ENCODE assay signal across 29 mouse cellular contexts in genomic region chr7:102312840-102313534, GRCm38 (mm10). TPM values are rescaled to one million over a fixed set of nuclear protein-coding genes. Genes with fewer than 3 reads are reported as not detected.
A peak's percentile ranks its signal among the peaks of the same experiment; 100 is the strongest.
DNase-seq lines count a peak whose midpoint lies in the region; ATAC-seq and TF ChIP-seq lines count a peak whose summit lies in the region.
"Had no signal": no experiment of that assay in that cellular context is flagged by ENCODE, and none has a peak within 500 bp of the region (broad histone marks: within the 10 kb centered on the region; RNA-seq: fewer than 3 reads in every experiment).

No protein-coding gene starts in this region.

- H3K9me3 ChIP-seq in lung, postnatal 0 days (ENCODE audit: low read length): no peaks in the 10 kb centered on the region
- no peaks in the 10 kb centered on the region for H3K9me3 ChIP-seq in intestine, embryonic 16.5 days (ENCODE audit: control insufficient read depth, low read length)
- H3K9me3 ChIP-seq in forebrain, embryonic 11.5 days (ENCODE audit: control insufficient read depth, low read length): no peaks in the 10 kb centered on the region
- H3K9me3 ChIP-seq in forebrain, embryonic 10.5 days: no peaks in the 10 kb centered on the region
- H3K9me3 ChIP-seq: embryonic facial prominence, embryonic 12.5 days; G1E; hindbrain, embryonic 13.5 days; limb, embryonic 10.5 days; midbrain, embryonic 12.5 days had no signal

- H3K4me2 ChIP-seq in lung, postnatal 0 days (replicated peaks; ENCODE audit: low read depth, low read length): no peak overlapping the region
- H3K4me2 ChIP-seq in intestine, embryonic 16.5 days (ENCODE audit: low read depth, low read length): no peak overlapping the region
- H3K4me2 ChIP-seq in forebrain, embryonic 11.5 days (ENCODE audit: low read depth, low read length, severe bottlenecking): no peak overlapping the region
- H3K4me2 ChIP-seq: embryonic facial prominence, embryonic 12.5 days; hindbrain, embryonic 13.5 days; midbrain, embryonic 12.5 days had no signal

- H3K36me3 ChIP-seq in lung, postnatal 0 days (ENCODE audit: insufficient read depth, low read length): no peaks in the 10 kb centered on the region
- no peaks in the 10 kb centered on the region for H3K36me3 ChIP-seq in intestine, embryonic 16.5 days (ENCODE audit: control insufficient read depth, insufficient read depth, low read length)
- H3K36me3 ChIP-seq in forebrain, embryonic 11.5 days (ENCODE audit: control insufficient read depth, insufficient read depth, low read length): no peaks in the 10 kb centered on the region
- no peaks in the 10 kb centered on the region for H3K36me3 ChIP-seq in forebrain, embryonic 10.5 days (replicated peaks)
- H3K36me3 ChIP-seq: embryonic facial prominence, embryonic 12.5 days; hindbrain, embryonic 13.5 days; limb, embryonic 10.5 days; midbrain, embryonic 12.5 days had no signal

- TF ChIP-seq EP300 in lung, postnatal 0 days (IDR thresholded peaks at IDR 0.05): no peak

- H3K9ac ChIP-seq in lung, postnatal 0 days (replicated peaks; ENCODE audit: low read depth): no peak overlapping the region
- no peak overlapping the region for H3K9ac ChIP-seq in intestine, embryonic 16.5 days (ENCODE audit: low read depth, low read length)
- H3K9ac ChIP-seq in forebrain, embryonic 11.5 days (ENCODE audit: low read length): no peak overlapping the region
- H3K9ac ChIP-seq: embryonic facial prominence, embryonic 12.5 days; hindbrain, embryonic 13.5 days; midbrain, embryonic 12.5 days had no signal

- no peaks in the 10 kb centered on the region for H3K4me1 ChIP-seq in lung, postnatal 0 days (ENCODE audit: insufficient read depth, low read depth, low read length)
- H3K4me1 ChIP-seq in brown adipose tissue, adult 24 weeks (ENCODE audit: control insufficient read depth, insufficient read depth, insufficient read length, low read length): peaks cover 17% of the 10 kb centered on the region
- peaks cover 14% of the 10 kb centered on the region; the same call in 1 of the 2 replicates for H3K4me1 ChIP-seq in intestine, embryonic 16.5 days (ENCODE audit: control insufficient read depth, insufficient read depth, low read length)
- no peaks in the 10 kb centered on the region for H3K4me1 ChIP-seq in forebrain, embryonic 11.5 days (replicated peaks; ENCODE audit: control insufficient read depth, insufficient read depth, low read length)
- H3K4me1 ChIP-seq in forebrain, embryonic 10.5 days: peaks cover 6% of the 10 kb centered on the region; the same call in 1 of the 2 replicates
- H3K4me1 ChIP-seq: embryonic facial prominence, embryonic 12.5 days; hindbrain, embryonic 13.5 days; midbrain, embryonic 12.5 days had no signal

- WGBS in lung, postnatal 0 days: 66% methylated on average over 4 of the region's 4 CpGs
- WGBS in intestine, embryonic 16.5 days: 63% methylated on average over 4 of the region's 4 CpGs
- WGBS in forebrain, embryonic 11.5 days: 84% methylated on average over 4 of the region's 4 CpGs
- WGBS in forebrain, embryonic 10.5 days: 90% methylated on average over 4 of the region's 4 CpGs

- TF ChIP-seq CTCF in lung, postnatal 0 days (IDR thresholded peaks at IDR 0.05): no peak

- peak; percentile 49 for DNase-seq in lung, postnatal 0 days (ENCODE audit: low spot score)
- no peak for DNase-seq in lung, postnatal 10 days
- DNase-seq in forebrain, embryonic 11.5 days (ENCODE audit: low spot score): no peak
- DNase-seq in forebrain, embryonic 10.5 days (ENCODE audit: extremely low spot score, low spot score): no peak
- no peak for DNase-seq in urinary bladder, adult 2 months (ENCODE audit: low spot score)
- DNase-seq: adrenal gland, adult 8-10 months; B cell, adult 2 months; cerebellum, postnatal 10 days; gastrocnemius, postnatal 25 days; kidney, adult 8-10 months; kidney, postnatal 25 days; liver; retina, postnatal 1 day; right cerebral cortex, postnatal 25 days; spleen, adult 18-20 months; thymus, postnatal 36 days had no signal

- no peak overlapping the region for H3K27ac ChIP-seq in lung, postnatal 0 days (ENCODE audit: low read length)
- peak overlapping the region; percentile 30; the same call in 1 of the 2 replicates for H3K27ac ChIP-seq in brown adipose tissue, adult 24 weeks (replicated peaks; ENCODE audit: low read depth, low read length)
- H3K27ac ChIP-seq in intestine, embryonic 16.5 days (ENCODE audit: low read length): no peak overlapping the region
- no peak overlapping the region for H3K27ac ChIP-seq in forebrain, embryonic 11.5 days (ENCODE audit: low read depth, low read length)
- H3K27ac ChIP-seq in forebrain, embryonic 10.5 days: no peak overlapping the region
- H3K27ac ChIP-seq: embryonic facial prominence, embryonic 12.5 days; hindbrain, embryonic 13.5 days; layer of hippocampus, adult 2 months; limb, embryonic 10.5 days; macrophage; midbrain, embryonic 12.5 days had no signal

- no peak for ATAC-seq in lung, postnatal 0 days
- peak; percentile 72 for ATAC-seq in intestine, embryonic 16.5 days
- ATAC-seq in neutrophil, adult 5-6 weeks (ENCODE audit: extremely low read depth, insufficient number of reproducible peaks, low FRiP score, poor library complexity, severe bottlenecking): 0 out of 2 replicates have a peak, but pooled peaks have one; percentile 23
- ATAC-seq in forebrain, embryonic 11.5 days (replicated peaks; ENCODE audit: low FRiP score): no peak
- ATAC-seq: forebrain, embryonic 16.5 days had no signal

- H3K27me3 ChIP-seq in lung, postnatal 0 days (replicated peaks; ENCODE audit: insufficient read depth, low read length): no peaks in the 10 kb centered on the region
- no peaks in the 10 kb centered on the region for H3K27me3 ChIP-seq in intestine, embryonic 16.5 days (replicated peaks; ENCODE audit: control insufficient read depth, insufficient read depth, low read length)
- no peaks in the 10 kb centered on the region for H3K27me3 ChIP-seq in forebrain, embryonic 11.5 days (ENCODE audit: control insufficient read depth, insufficient read depth, low read length)
- no peaks in the 10 kb centered on the region for H3K27me3 ChIP-seq in forebrain, embryonic 10.5 days (ENCODE audit: poor library complexity, severe bottlenecking)
- H3K27me3 ChIP-seq: CH12.LX; embryonic facial prominence, embryonic 12.5 days; hindbrain, embryonic 13.5 days; midbrain, embryonic 12.5 days had no signal

- H3K4me3 ChIP-seq in lung, postnatal 0 days (ENCODE audit: low read depth, low read length): no peak overlapping the region
- no peak overlapping the region for H3K4me3 ChIP-seq in brown adipose tissue, adult 24 weeks (ENCODE audit: insufficient read depth, low read depth, low read length)
- H3K4me3 ChIP-seq in intestine, embryonic 16.5 days (ENCODE audit: low read length): no peak overlapping the region
- H3K4me3 ChIP-seq in forebrain, embryonic 11.5 days (ENCODE audit: low read depth, low read length): no peak overlapping the region
- H3K4me3 ChIP-seq in forebrain, embryonic 10.5 days: no peak overlapping the region
- H3K4me3 ChIP-seq: embryonic facial prominence, embryonic 12.5 days; erythroblast, embryonic 14.5 days; hindbrain, embryonic 13.5 days; layer of hippocampus, adult 2 months; limb, embryonic 10.5 days; midbrain, embryonic 12.5 days had no signal

RNA-seq across cellular contexts. Expression of gene Stim1, which starts 45.4 kb away (rescaled TPM):
- polyA plus RNA-seq in lung, postnatal 0 days (2015; fragmentation: Nextera tagmentation; extraction: Ambion mirVana): 18.6 and 19.1 TPM in 2 replicates
- 46.5 and 52.6 TPM in 2 replicates for polyA plus RNA-seq in brown adipose tissue, adult 24 weeks (2012; ENCODE audit: insufficient read depth, insufficient read length, missing spikeins)
- 20.9 and 21.1 TPM in 2 replicates for polyA plus RNA-seq in intestine, embryonic 16.5 days (2015; fragmentation: Nextera tagmentation; extraction: Ambion mirVana)
- total RNA-seq in neutrophil, adult 5-6 weeks (2017): 63.7 and 72.1 TPM in 2 replicates
- 12.3 and 14.3 TPM in 2 replicates for polyA plus RNA-seq in forebrain, embryonic 11.5 days (2014; fragmentation: Nextera tagmentation; extraction: Ambion mirVana)
- 11.6 and 11.7 TPM in 2 replicates for polyA plus RNA-seq in forebrain, embryonic 10.5 days (2016; fragmentation: Nextera tagmentation; extraction: Ambion mirVana)
- 89.4 and 107 TPM in 2 replicates for polyA plus RNA-seq in urinary bladder, adult 2 months (2012; rRNA removed)

RNA-seq across cellular contexts. Expression of gene Rhog, which starts 57.1 kb away (rescaled TPM):
- polyA plus RNA-seq in lung, postnatal 0 days (2015; fragmentation: Nextera tagmentation; extraction: Ambion mirVana): 133 and 141 TPM in 2 replicates
- polyA plus RNA-seq in brown adipose tissue, adult 24 weeks (2012; ENCODE audit: insufficient read depth, insufficient read length, missing spikeins): 25.4 and 29.6 TPM in 2 replicates
- polyA plus RNA-seq in intestine, embryonic 16.5 days (2015; fragmentation: Nextera tagmentation; extraction: Ambion mirVana): 69.4 and 71.3 TPM in 2 replicates
- total RNA-seq in neutrophil, adult 5-6 weeks (2017): 118 and 127 TPM in 2 replicates
- polyA plus RNA-seq in forebrain, embryonic 11.5 days (2014; fragmentation: Nextera tagmentation; extraction: Ambion mirVana): 32.2 and 37.2 TPM in 2 replicates
- polyA plus RNA-seq in forebrain, embryonic 10.5 days (2016; fragmentation: Nextera tagmentation; extraction: Ambion mirVana): 37.9 and 39.2 TPM in 2 replicates
- 47.2 and 67.2 TPM in 2 replicates for polyA plus RNA-seq in urinary bladder, adult 2 months (2012; rRNA removed)

Comparison
In these comparisons a context has a peak if more than half of its experiments do, and no peak if none do; other contexts are left out.
1. ATAC-seq: peak in intestine, embryonic 16.5 days (single experiment) and neutrophil, adult 5-6 weeks (single experiment); none in lung, postnatal 0 days (single experiment) and forebrain, embryonic 11.5 days (single experiment).